Mouse (Mus musculus): Measurements from ENCODE around the gene Foxr1.

The Foxr1 gene

GRCm38 (mm10) chr9:44440961-44441360 lies at the start of gene Foxr1:
Gene Foxr1 (minus strand): TSS chr9:44441136.
- in situ Hi-C loops (cut with MboI), result no loop called here

- in situ Hi-C loops (cut with MboI), result no loop called here
Measured at GRCm38 (mm10) chr9:44490086-44490967, 49.4 kb upstream of the Foxr1 start.

DNA sequence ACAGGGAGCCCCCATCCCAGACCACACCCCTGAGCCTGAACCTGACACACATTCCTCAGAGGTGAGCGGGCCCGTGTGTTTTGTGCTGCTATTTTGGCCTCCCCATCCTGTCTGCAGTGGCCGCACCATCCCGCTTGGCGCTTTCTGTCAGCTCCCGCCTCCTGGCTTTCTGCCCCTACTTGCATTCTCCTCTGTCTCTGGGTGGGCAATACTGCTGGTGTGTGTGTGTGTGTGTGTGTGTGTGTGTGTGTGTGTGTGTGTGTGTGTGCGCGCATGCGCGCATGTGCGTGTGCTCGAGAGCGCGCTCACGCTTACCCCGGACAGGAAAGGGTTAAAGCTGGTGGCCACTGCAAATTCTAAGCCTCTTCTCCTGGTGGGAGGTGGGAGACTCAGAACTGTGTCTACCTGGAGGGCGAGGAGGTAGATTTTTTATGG lies 48.7 kb upstream of the Foxr1 start:
- in situ Hi-C loops (cut with MboI), result no loop called here

GRCm38 (mm10) chr9:44488855-44489381 lies 48.0 kb upstream of the Foxr1 start:
- in situ Hi-C loops (cut with MboI), result no loop called here

- in situ Hi-C loops (cut with MboI), result no loop called here
Measured at GRCm38 (mm10) chr9:44488416-44488815, 47.5 kb upstream of the Foxr1 start.

GRCm38 (mm10) chr9:44487441-44487840 lies 46.5 kb upstream of the Foxr1 start:
- in situ Hi-C loops (cut with MboI), result no loop called here

- in situ Hi-C loops (cut with MboI), result no loop called here
Measured at GRCm38 (mm10) chr9:44486741-44487421, 45.9 kb upstream of the Foxr1 start.

GRCm38 (mm10) chr9:44486335-44486734 lies 45.4 kb upstream of the Foxr1 start:
- in situ Hi-C loops (cut with MboI), result no loop called here

DNA sequence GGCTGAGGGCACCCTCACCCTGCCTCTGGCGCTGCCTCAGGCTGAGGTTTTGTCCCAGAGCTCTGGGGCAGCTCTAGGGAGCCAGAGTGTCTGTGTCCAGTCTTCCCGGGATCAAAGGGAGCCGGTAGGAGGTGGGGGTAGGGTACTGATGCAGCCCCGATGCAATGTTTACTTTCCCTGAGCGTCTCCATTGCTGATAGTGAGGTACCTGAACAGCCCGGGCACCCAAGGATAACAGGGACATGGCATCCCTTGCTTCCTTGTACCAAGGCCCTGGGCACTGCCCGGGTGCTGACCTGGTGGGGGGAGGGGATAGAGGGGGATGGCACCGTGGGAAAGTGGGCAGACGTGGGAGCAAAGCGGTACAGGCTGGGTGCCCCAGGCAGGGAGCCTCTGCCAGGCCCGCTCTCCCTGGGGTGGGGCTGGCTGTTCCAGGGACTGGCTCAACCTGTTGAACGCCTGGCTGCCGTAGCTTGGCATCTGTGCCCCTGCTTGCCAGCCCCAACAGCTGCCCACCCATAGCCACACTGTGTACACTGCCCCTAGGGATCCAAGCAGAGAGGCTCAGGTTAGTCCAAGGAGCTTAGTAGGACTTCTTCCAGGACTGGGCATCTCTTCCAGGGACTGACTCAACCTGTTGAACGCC lies 44.7 kb upstream of the Foxr1 start:
- in situ Hi-C loops (cut with MboI), result no loop called here

GRCm38 (mm10) chr9:44485105-44485515 lies 44.2 kb upstream of the Foxr1 start:
- in situ Hi-C loops (cut with MboI), result no loop called here

DNA sequence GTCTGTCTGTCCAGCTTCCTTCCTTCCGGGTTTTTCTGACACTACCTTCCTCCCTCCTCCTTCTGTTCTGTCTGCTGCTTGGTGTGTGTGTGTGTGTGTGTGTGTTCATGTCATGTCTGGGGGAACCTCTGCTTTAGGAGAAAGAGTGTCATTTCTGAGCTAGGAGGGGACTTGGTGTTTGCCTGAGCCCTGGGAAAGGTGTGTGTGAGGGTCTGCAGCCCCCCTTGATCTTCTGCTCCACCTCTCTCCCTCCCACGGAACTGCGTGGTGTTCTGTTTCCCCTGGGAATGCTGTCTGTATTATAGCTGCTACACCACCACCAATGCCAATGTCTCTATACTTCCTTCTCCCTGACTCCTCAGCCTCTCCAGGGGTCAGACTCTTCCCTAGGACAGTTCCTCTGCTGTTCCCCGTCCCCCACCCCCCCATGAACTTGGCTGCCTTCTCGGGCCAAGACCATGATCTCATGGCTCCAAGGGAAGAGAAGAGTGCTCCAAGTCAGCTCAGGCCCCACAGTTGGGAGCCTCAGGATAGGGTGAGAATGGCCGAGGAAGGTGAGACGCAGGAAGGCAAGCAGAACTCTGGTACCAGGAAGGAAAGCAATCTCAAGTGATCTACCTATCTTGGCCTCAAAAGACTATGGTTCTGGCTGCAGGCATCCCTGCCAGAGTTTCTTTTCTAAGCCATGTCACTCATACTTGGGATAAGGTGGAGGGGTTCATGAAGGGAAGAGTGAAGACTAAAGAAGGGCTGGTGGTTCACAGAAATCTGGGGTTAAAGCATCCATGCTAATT lies 43.6 kb upstream of the Foxr1 start:
- in situ Hi-C loops (cut with MboI), result no loop called here

GRCm38 (mm10) chr9:44483510-44484044 lies 42.6 kb upstream of the Foxr1 start:
- in situ Hi-C loops (cut with MboI), result no loop called here

DNA sequence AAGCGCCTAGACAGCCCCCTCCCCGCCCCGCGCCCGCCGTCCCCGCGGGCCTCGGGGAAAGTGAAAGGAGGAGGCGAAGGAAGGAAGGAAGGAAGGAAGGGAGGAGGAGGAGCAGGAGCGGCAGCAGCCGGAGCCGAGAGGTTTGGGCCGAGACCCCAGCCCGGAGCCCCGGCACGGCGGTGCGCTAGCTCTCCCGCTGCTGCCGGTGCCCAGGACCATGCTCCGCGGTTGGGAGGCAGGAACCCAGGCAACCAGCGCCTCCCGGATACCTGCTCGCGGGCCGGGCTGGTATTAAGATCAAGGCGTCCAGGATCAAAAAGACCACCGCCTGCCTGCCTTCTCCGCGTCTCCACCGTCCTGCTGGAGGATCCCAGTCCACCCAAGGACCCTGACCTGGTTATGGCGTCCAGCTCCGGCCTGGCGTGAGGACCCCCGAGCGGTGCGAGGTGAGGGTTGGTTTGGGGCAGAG lies 42.1 kb upstream of the Foxr1 start:
- in situ Hi-C loops (cut with MboI), result no loop called here

GRCm38 (mm10) chr9:44482552-44482951 lies 41.6 kb upstream of the Foxr1 start, which contains the start of gene Bcl9l:
Gene Bcl9l (plus strand): TSS chr9:44482825.
- in situ Hi-C loops (cut with MboI), result no loop called here

- in situ Hi-C loops (cut with MboI), result no loop called here
Measured at GRCm38 (mm10) chr9:44482112-44482511, 41.2 kb upstream of the Foxr1 start.

- in situ Hi-C loops (cut with MboI), result no loop called here
Measured at GRCm38 (mm10) chr9:44479628-44480428, 38.9 kb upstream of the Foxr1 start.

DNA sequence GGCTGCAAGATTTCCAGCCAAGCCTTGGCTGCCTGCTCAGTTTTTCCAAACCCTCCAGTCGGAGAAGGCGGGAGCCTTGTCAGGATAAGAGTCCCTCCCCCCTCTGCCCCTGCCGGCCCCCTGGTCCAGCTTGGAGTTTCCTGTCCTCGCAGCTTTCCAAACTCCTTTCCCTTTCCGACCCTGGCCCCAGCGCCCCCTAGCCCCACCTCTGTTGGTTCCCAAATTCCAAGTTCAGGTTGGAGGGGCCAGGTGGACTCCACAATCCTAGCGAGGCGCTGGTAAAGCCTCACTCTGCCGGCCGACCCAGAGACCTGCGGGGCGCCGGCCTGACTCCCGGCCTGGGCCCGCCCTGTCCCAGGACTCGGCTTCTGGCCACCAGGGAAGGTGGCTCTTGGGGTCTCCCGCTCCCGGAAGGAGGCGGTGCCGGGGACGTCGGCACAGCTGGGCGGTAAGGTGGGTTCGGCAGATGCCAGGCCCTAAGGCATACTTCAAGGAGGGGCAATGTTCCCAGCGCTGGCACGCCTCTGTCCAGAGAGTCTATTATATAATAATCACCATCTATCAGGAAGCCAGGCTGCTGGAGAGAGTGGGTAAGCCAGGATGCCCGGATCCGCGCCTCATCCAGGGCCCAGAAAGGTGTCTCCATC lies 38.1 kb upstream of the Foxr1 start:
- in situ Hi-C loops (cut with MboI), result no loop called here

DNA sequence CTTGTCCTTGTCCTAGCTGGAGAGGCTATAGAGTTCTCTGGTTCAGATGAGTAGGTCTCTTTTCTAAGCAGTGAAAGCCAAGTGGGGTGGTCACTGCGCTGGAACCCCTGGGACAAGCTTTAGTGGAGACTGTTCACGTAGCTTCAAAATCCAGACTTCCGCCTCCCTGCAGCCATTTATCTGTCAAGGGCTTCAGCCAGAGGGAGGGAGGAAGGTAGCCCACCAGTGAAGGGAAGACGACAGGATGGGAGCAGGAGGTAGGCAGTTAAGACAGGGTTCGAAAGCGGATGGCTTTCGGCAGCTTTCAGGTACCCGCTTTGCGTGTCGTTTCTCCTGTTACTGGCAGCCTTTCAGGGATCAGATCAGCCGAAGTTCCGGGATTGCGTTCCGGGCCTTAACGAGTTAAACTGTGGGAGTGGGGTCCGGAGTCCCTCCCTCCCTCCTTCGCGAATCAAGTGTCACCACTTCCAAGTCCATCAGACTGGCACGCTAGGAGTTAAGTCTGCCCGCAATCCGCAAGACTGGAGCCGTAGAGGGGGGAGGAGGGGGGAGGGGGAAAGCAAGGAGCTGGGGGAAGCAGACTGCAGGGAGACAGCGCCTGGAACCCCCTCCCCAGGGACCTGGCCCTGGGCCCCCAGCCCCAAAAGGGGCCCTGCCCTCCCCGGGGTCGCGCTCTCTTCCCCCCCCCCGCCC lies 37.4 kb upstream of the Foxr1 start:
- in situ Hi-C loops (cut with MboI), result no loop called here
